In the genomic region with DNA sequence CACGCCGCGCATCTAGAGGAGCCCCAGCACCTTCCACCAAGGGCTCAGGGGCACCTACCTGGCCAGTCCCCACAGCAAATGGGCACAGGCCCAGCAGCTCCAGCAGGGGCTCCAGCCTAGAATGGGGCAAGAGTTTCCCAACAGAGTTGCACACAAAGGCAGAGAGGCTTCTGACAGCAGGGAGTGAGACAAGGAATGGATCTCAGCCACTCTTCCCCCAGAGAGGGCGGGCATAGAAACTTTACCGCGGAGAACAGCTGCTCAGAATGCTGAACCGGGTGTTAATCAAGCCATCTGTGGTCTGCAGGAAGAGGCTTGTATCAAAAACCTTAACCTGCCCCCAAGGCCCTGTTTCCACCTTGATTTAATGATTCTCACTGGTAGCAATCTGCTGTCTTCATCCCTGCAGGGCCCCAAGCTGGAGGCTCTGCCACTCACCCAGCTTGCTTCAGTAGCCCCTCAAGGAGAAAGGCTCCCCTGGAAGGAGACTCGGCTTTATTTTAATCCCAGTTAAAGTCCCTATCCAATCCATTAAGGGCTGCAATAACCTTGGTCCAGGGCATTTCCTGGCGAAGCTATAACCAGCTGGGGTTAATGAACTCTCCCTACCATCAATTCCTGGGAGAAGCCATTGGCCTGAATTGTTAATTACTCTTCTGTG, we compare ENCODE assay signal across 16 mouse cellular contexts. TPM values are rescaled to one million over a fixed set of nuclear protein-coding genes. Genes with fewer than 3 reads are reported as not detected.
DNase-seq lines count a peak whose midpoint lies in the region; ATAC-seq lines count a peak whose summit lies in the region.
"Had no signal": no experiment of that assay in that cellular context is flagged by ENCODE, and none has a peak within 500 bp of the region (broad histone marks: within the 10 kb centered on the region; RNA-seq: fewer than 3 reads in every experiment).

No protein-coding gene starts in this region.

- no peaks in the 10 kb centered on the region for H3K36me3 ChIP-seq in midbrain, embryonic 14.5 days (ENCODE audit: control insufficient read depth, insufficient read depth, low read length)
- H3K36me3 ChIP-seq in midbrain, embryonic 11.5 days (ENCODE audit: control insufficient read depth, insufficient read depth, low read length), result no peaks in the 10 kb centered on the region
- no peaks in the 10 kb centered on the region for H3K36me3 ChIP-seq in forebrain, embryonic 12.5 days (replicated peaks)
- H3K36me3 ChIP-seq in hindbrain, embryonic 12.5 days, result no peaks in the 10 kb centered on the region
- H3K36me3 ChIP-seq: heart, embryonic 13.5 days had no signal

- ATAC-seq in midbrain, embryonic 14.5 days (ENCODE audit: low FRiP score, low TSS enrichment), result no peak
- ATAC-seq in midbrain, embryonic 11.5 days (ENCODE audit: low FRiP score), result no peak
- ATAC-seq in forebrain, embryonic 12.5 days (ENCODE audit: low FRiP score), result peak; percentile 57; the same call in 1 of the 2 replicates
- ATAC-seq in hindbrain, embryonic 12.5 days (ENCODE audit: low FRiP score), result peak; percentile 60; the same call in 1 of the 2 replicates
- ATAC-seq: liver, postnatal 0 days had no signal

- H3K9ac ChIP-seq in midbrain, embryonic 14.5 days (replicated peaks; ENCODE audit: low read length), result no peak overlapping the region
- H3K9ac ChIP-seq in midbrain, embryonic 11.5 days (ENCODE audit: low read length), result no peak overlapping the region
- no peak overlapping the region for H3K9ac ChIP-seq in forebrain, embryonic 12.5 days
- H3K9ac ChIP-seq in hindbrain, embryonic 12.5 days, result no peak overlapping the region
- H3K9ac ChIP-seq: heart, embryonic 13.5 days; liver, postnatal 0 days had no signal

- H3K4me3 ChIP-seq in midbrain, embryonic 14.5 days (replicated peaks; ENCODE audit: low read depth, low read length), result no peak overlapping the region
- H3K4me3 ChIP-seq in midbrain, embryonic 11.5 days (ENCODE audit: low read depth, low read length), result no peak overlapping the region
- H3K4me3 ChIP-seq in forebrain, embryonic 12.5 days (replicated peaks), result no peak overlapping the region
- H3K4me3 ChIP-seq in hindbrain, embryonic 12.5 days, result no peak overlapping the region
- H3K4me3 ChIP-seq: heart, embryonic 13.5 days had no signal

- no peaks in the 10 kb centered on the region for H3K27me3 ChIP-seq in midbrain, embryonic 14.5 days (ENCODE audit: control insufficient read depth, insufficient read depth, low read length)
- no peaks in the 10 kb centered on the region for H3K27me3 ChIP-seq in midbrain, embryonic 11.5 days (ENCODE audit: control insufficient read depth, insufficient read depth, low read length)
- H3K27me3 ChIP-seq in forebrain, embryonic 12.5 days, result no peaks in the 10 kb centered on the region; the same call in 1 of the 2 replicates
- H3K27me3 ChIP-seq in hindbrain, embryonic 12.5 days, result no peaks in the 10 kb centered on the region
- H3K27me3 ChIP-seq: heart, embryonic 13.5 days had no signal

- peak; percentile 31 for DNase-seq in midbrain, embryonic 14.5 days
- no peak for DNase-seq in midbrain, embryonic 11.5 days (ENCODE audit: low spot score, missing footprints)
- DNase-seq in retina, embryonic 14.5 days (ENCODE audit: low spot score), result peak; percentile 16
- DNase-seq in thymus, postnatal 25 days, result no peak
- no peak for DNase-seq in urinary bladder, postnatal 14 days (ENCODE audit: low spot score)
- DNase-seq: cerebellum, adult 8-10 months; gastrocnemius, postnatal 14 days; kidney, adult 2 months; layer of hippocampus, postnatal 36 days; liver, postnatal 0 days; thymus, adult 2 months had no signal

- 0 out of 2 replicates have a peak, but pooled peaks cover 3% of the 10 kb centered on the region for H3K4me1 ChIP-seq in midbrain, embryonic 14.5 days (ENCODE audit: control insufficient read depth, insufficient read depth, low read length)
- no peaks in the 10 kb centered on the region for H3K4me1 ChIP-seq in midbrain, embryonic 11.5 days (ENCODE audit: control insufficient read depth, insufficient read depth, low read length)
- H3K4me1 ChIP-seq in forebrain, embryonic 12.5 days, result peaks cover 5% of the 10 kb centered on the region; the same call in 1 of the 2 replicates
- peaks cover 4% of the 10 kb centered on the region for H3K4me1 ChIP-seq in hindbrain, embryonic 12.5 days
- H3K4me1 ChIP-seq: heart, embryonic 13.5 days had no signal

- no peaks in the 10 kb centered on the region for H3K9me3 ChIP-seq in midbrain, embryonic 14.5 days (ENCODE audit: control insufficient read depth, low read length)
- H3K9me3 ChIP-seq in midbrain, embryonic 11.5 days (ENCODE audit: control insufficient read depth, low read length), result no peaks in the 10 kb centered on the region
- H3K9me3 ChIP-seq in forebrain, embryonic 12.5 days, result no peaks in the 10 kb centered on the region
- H3K9me3 ChIP-seq in hindbrain, embryonic 12.5 days (replicated peaks), result no peaks in the 10 kb centered on the region
- H3K9me3 ChIP-seq: heart, embryonic 13.5 days had no signal

- H3K27ac ChIP-seq in midbrain, embryonic 14.5 days (replicated peaks; ENCODE audit: low read depth, low read length), result no peak overlapping the region
- no peak overlapping the region for H3K27ac ChIP-seq in midbrain, embryonic 11.5 days (ENCODE audit: low read depth, low read length)
- H3K27ac ChIP-seq in forebrain, embryonic 12.5 days, result peak overlapping the region; percentile 31; the same call in 1 of the 2 replicates
- no peak overlapping the region for H3K27ac ChIP-seq in hindbrain, embryonic 12.5 days
- H3K27ac ChIP-seq: heart, embryonic 13.5 days had no signal

- H3K4me2 ChIP-seq in midbrain, embryonic 14.5 days (ENCODE audit: low read length), result no peak overlapping the region
- H3K4me2 ChIP-seq in midbrain, embryonic 11.5 days, result no peak overlapping the region
- H3K4me2 ChIP-seq in forebrain, embryonic 12.5 days, result no peak overlapping the region
- H3K4me2 ChIP-seq in hindbrain, embryonic 12.5 days (replicated peaks), result no peak overlapping the region
- H3K4me2 ChIP-seq: heart, embryonic 13.5 days had no signal

- WGBS in midbrain, embryonic 14.5 days, result 28% methylated on average over 9 of the region's 9 CpGs
- WGBS in midbrain, embryonic 11.5 days, result 28% methylated on average over 9 of the region's 9 CpGs
- 31% methylated on average over 9 of the region's 9 CpGs for WGBS in forebrain, embryonic 12.5 days
- WGBS in hindbrain, embryonic 12.5 days, result 39% methylated on average over 9 of the region's 9 CpGs

RNA-seq across cellular contexts. Expression of gene Tmco5, which starts 1.4 kb away (rescaled TPM):
- not detected in 2 replicates for polyA plus RNA-seq in midbrain, embryonic 14.5 days (2014; fragmentation: Nextera tagmentation; extraction: Ambion mirVana)
- not detected in 2 replicates for polyA plus RNA-seq in midbrain, embryonic 11.5 days (2014; fragmentation: Nextera tagmentation; extraction: Ambion mirVana)
- polyA plus RNA-seq in forebrain, embryonic 12.5 days (2016; fragmentation: Nextera tagmentation; extraction: Ambion mirVana), result not detected in 2 replicates
- not detected in 2 replicates for polyA plus RNA-seq in hindbrain, embryonic 12.5 days (2016; fragmentation: Nextera tagmentation; extraction: Ambion mirVana)
- polyA plus RNA-seq: heart, embryonic 13.5 days; kidney, adult 2 months; large intestine, adult 2 months; limb, embryonic 14.5 days; liver, postnatal 0 days; thymus, adult 2 months had no signal

Comparison
In these comparisons a context has a peak if more than half of its experiments do, and no peak if none do; other contexts are left out.
1. DNase-seq: peak in midbrain, embryonic 14.5 days (single experiment) and retina, embryonic 14.5 days (single experiment); none in midbrain, embryonic 11.5 days (single experiment), thymus, postnatal 25 days (single experiment) and urinary bladder, postnatal 14 days (single experiment).
2. ATAC-seq: peak in forebrain, embryonic 12.5 days (single experiment) and hindbrain, embryonic 12.5 days (single experiment); none in midbrain, embryonic 14.5 days (single experiment) and midbrain, embryonic 11.5 days (single experiment).